Mouse (Mus musculus) MEL (cell line): ENCODE data around the gene Wdr45b.

ENCODE experiments used
- CTCF ChIP-seq, 3 experiments: IDR thresholded peaks in 2 of 3; conservative IDR thresholded peaks in 1 of 3; 2 replicates each; pipeline ENCODE4 v1.5.1; 2011 to 2012; ENCODE audit warnings: low read length in 3 of 3, low read depth in 2 of 3, mild to moderate bottlenecking in 2 of 3, improper control_type of control experiment in 1 of 3, inconsistent platforms in 1 of 3, mixed read lengths in 1 of 3, moderate library complexity in 1 of 3; ENCODE audit not compliant: control insufficient read depth in 1 of 3, insufficient read depth in 1 of 3, poor library complexity in 1 of 3, severe bottlenecking in 1 of 3
- KAT2A ChIP-seq: conservative IDR thresholded peaks from 2 replicates; pipeline ENCODE4 v1.6.1; 2012; ENCODE audit warnings: low read depth, low read length, improper control_type of control experiment, inconsistent platforms
- MAFK ChIP-seq: IDR thresholded peaks from 2 replicates; pipeline ENCODE4 v1.6.1; 2011; ENCODE audit warnings: low read depth, mild to moderate bottlenecking, low read length, improper control_type of control experiment, borderline replicate concordance
- POLR2AphosphoS2 ChIP-seq: IDR thresholded peaks from 2 replicates; pipeline ENCODE4 v1.6.1; 2011; ENCODE audit warnings: low read length, improper control_type of control experiment

GRCm38 (mm10) chr11:121277516-121277915 lies 76.7 kb downstream of the Wdr45b start:
- TF ChIP-seq POLR2AphosphoS2 (no peak), MAFK (no peak), CTCF (IDR thresholded peaks at IDR 0.05 in 2 of 3, conservative IDR thresholded peaks at IDR 0.05 in 1 of 3; ENCODE audit: control insufficient read depth in 1 of 3, insufficient read depth in 1 of 3, low read depth in 2 of 3, low read length in 3 of 3, poor library complexity in 1 of 3, severe bottlenecking in 1 of 3) (no peak), KAT2A (no peak)
